Mouse (Mus musculus) spleen, embryonic (tissue): ENCODE measurements around the gene Asb16.

Source experiments
- CTCF ChIA-PET: fragments of 350-600 bp; sonication (Branson Sonifier 250); formaldehyde crosslinking; loops from one replicate; lab custom pipeline; 2022; lab: Charles Lee

Gene Asb16

GRCm38 (mm10) chr11:102268520-102269244 lies at the start of gene Asb16:
Gene Asb16, plus strand, starts transcription at chr11:102268743.
- CTCF ChIA-PET, result no interaction called here

- CTCF ChIA-PET, result interaction anchor here (1.1 kb wide), 1 partner anchor 10 kb away, joined by 3 read pairs; no protein-coding TSS in a partner anchor
Measured at GRCm38 (mm10) chr11:102218783-102219182, 49.8 kb upstream of the Asb16 start.

- CTCF ChIA-PET, result interaction anchor here (0.6 kb wide), 1 partner anchor 338 kb away, joined by 3 read pairs; no protein-coding TSS in a partner anchor
Measured at GRCm38 (mm10) chr11:102219247-102219993, 49.1 kb upstream of the Asb16 start.

- CTCF ChIA-PET, result interaction anchor here (0.6 kb wide), 1 partner anchor 337 kb away, joined by 3 read pairs; no protein-coding TSS in a partner anchor
Measured at GRCm38 (mm10) chr11:102219994-102220346, 48.6 kb upstream of the Asb16 start.

- CTCF ChIA-PET, result no interaction called here
Measured at GRCm38 (mm10) chr11:102220451-102220850, 48.1 kb upstream of the Asb16 start.

- CTCF ChIA-PET, result no interaction called here
Measured at GRCm38 (mm10) chr11:102221243-102221953, 47.1 kb upstream of the Asb16 start.

- CTCF ChIA-PET, result interaction anchor here (1.1 kb wide), 1 partner anchor 13 kb away, joined by 3 read pairs; no protein-coding TSS in a partner anchor
Measured at GRCm38 (mm10) chr11:102221954-102222351, 46.6 kb upstream of the Asb16 start.

- CTCF ChIA-PET, result interaction anchor here (0.6 to 1.1 kb wide), 4 partner anchors 15 to 376 kb away, joined by 3 to 6 read pairs (median 4); no protein-coding TSS in a partner anchor
Measured at GRCm38 (mm10) chr11:102223166-102223565, 45.4 kb upstream of the Asb16 start.

GRCm38 (mm10) chr11:102224686-102225085 lies 43.9 kb upstream of the Asb16 start:
- CTCF ChIA-PET, result no interaction called here

- CTCF ChIA-PET, result no interaction called here
Measured at GRCm38 (mm10) chr11:102225221-102225620, 43.3 kb upstream of the Asb16 start.

- CTCF ChIA-PET, result no interaction called here
Measured at GRCm38 (mm10) chr11:102226067-102226978, 42.2 kb upstream of the Asb16 start.

GRCm38 (mm10) chr11:102227270-102228190 lies 41.0 kb upstream of the Asb16 start:
- CTCF ChIA-PET, result interaction anchor here (0.6 to 0.7 kb wide), 2 partner anchors 27 to 39 kb away, joined by 5 to 8 read pairs; no protein-coding TSS in a partner anchor

- CTCF ChIA-PET, result interaction anchor here (0.6 kb wide), 1 partner anchor 40 kb away, joined by 8 read pairs; no protein-coding TSS in a partner anchor
Measured at GRCm38 (mm10) chr11:102228191-102228545, 40.4 kb upstream of the Asb16 start.

GRCm38 (mm10) chr11:102228646-102229268 lies 39.8 kb upstream of the Asb16 start:
- CTCF ChIA-PET, result interaction anchor here (0.6 to 1.0 kb wide), 5 partner anchors 11 to 1293 kb away, joined by 3 to 8 read pairs (median 3); no protein-coding TSS in a partner anchor

GRCm38 (mm10) chr11:102229331-102229953 lies 39.1 kb upstream of the Asb16 start:
- CTCF ChIA-PET, result interaction anchor here (0.6 to 1.0 kb wide), 4 partner anchors 11 to 1294 kb away, joined by 3 to 4 read pairs (median 3); no protein-coding TSS in a partner anchor

GRCm38 (mm10) chr11:102230006-102230741 lies 38.4 kb upstream of the Asb16 start, which contains the start of gene Hdac5:
Gene Hdac5, minus strand, starts transcription at chr11:102230166.
- CTCF ChIA-PET, result no interaction called here

- CTCF ChIA-PET, result no interaction called here
Measured at GRCm38 (mm10) chr11:102236022-102236421, 32.5 kb upstream of the Asb16 start.

- CTCF ChIA-PET, result no interaction called here
Measured at GRCm38 (mm10) chr11:102240636-102241035, 27.9 kb upstream of the Asb16 start.
